Mouse (Mus musculus) forebrain, embryonic 11.5 days (tissue): Measurements from ENCODE around the gene Slc25a28. TPM values are rescaled to one million over a fixed set of nuclear protein-coding genes. Genes with fewer than 3 reads are reported as not detected.

Source experiments
- ATAC-seq: fragments of 200-750 bp; cut with Nextera tagmentation; replicated peaks from 2 replicates; pipeline ENCODE4 v1.8.0; 2017; ENCODE audit warnings: moderate TSS enrichment; ENCODE audit not compliant: low FRiP score
- DNase-seq: peaks from one replicate; pipeline ENCODE4 v3.0.0-alpha.2; 2017; ENCODE audit warnings: low spot score
- H3K27ac ChIP-seq: fragments of 300-500 bp; sonication (generic); 2 replicates; pipeline ENCODE4 v1.5.1; 2014; ENCODE audit warnings: low read depth, low read length
- H3K27me3 ChIP-seq: fragments of 300-500 bp; sonication (generic); 2 replicates; pipeline ENCODE4 v1.6.1; 2014; ENCODE audit warnings: mild to moderate bottlenecking, low read length, mixed read lengths; ENCODE audit not compliant: control insufficient read depth, insufficient read depth
- H3K36me3 ChIP-seq: fragments of 300-500 bp; sonication (generic); 2 replicates; pipeline ENCODE4 v1.6.1; 2014; ENCODE audit warnings: mild to moderate bottlenecking, low read length, moderate library complexity, mixed read lengths; ENCODE audit not compliant: control insufficient read depth, insufficient read depth
- H3K4me1 ChIP-seq: fragments of 300-500 bp; sonication (generic); replicated peaks from 2 replicates; pipeline ENCODE4 v1.6.1; 2014; ENCODE audit warnings: low read length, mixed read lengths; ENCODE audit not compliant: control insufficient read depth, insufficient read depth
- H3K4me2 ChIP-seq: fragments of 300-500 bp; sonication (generic); 2 replicates; pipeline ENCODE4 v1.6.1; 2014; ENCODE audit warnings: low read depth, mild to moderate bottlenecking, low read length, moderate library complexity, mixed read lengths; ENCODE audit not compliant: severe bottlenecking
- H3K4me3 ChIP-seq: fragments of 300-500 bp; sonication (generic); 2 replicates; pipeline ENCODE4 v1.5.1; 2014; ENCODE audit warnings: low read depth, low read length
- H3K9ac ChIP-seq: fragments of 300-500 bp; sonication (generic); 2 replicates; pipeline ENCODE4 v1.6.1; 2014; ENCODE audit warnings: low read length
- H3K9me3 ChIP-seq: fragments of 300-500 bp; sonication (generic); 2 replicates; pipeline ENCODE4 v1.6.1; 2016; ENCODE audit warnings: low read length, mixed read lengths; ENCODE audit not compliant: control insufficient read depth
- WGBS: fragments of 180-500 bp; shearing (Covaris S2); extraction: QIAGEN DNeasy Blood & Tissue Kit; methylation state at CpG from one replicate; pipeline ENCODE4 v1.1.7; 2014; 5-methylcytosine and 5-hydroxymethylcytosine counted together
- polyA plus RNA-seq: library from polyadenylated mRNA; unstranded; fragments of >200 nt; fragmentation: Nextera tagmentation; extraction: Ambion mirVana; gene quantifications from 2 replicates; pipeline ENCODE4 v1.2.1, GENCODE M21; 2014

The Slc25a28 gene
- polyA plus RNA-seq, 1 experiment from 2014 or later = 12.6 TPM

GRCm38 (mm10) chr19:43630466-43631251 lies 44.0 kb downstream of the Slc25a28 start:
- no peaks in the 10 kb centered on the region for H3K9me3 ChIP-seq
- H3K27ac ChIP-seq = no peak overlapping the region
- 35% methylated on average over 12 of the region's 12 CpGs for WGBS
- DNase-seq = peak; percentile 91
- H3K9ac ChIP-seq = no peak overlapping the region
- H3K4me3 ChIP-seq = no peak overlapping the region
- ATAC-seq = peak; percentile 65
- no peaks in the 10 kb centered on the region for H3K27me3 ChIP-seq
- peaks cover 4% of the 10 kb centered on the region; the same call in 1 of the 2 replicates for H3K4me1 ChIP-seq
- H3K36me3 ChIP-seq = no peaks in the 10 kb centered on the region
- no peak overlapping the region for H3K4me2 ChIP-seq

GRCm38 (mm10) chr19:43629088-43629487 lies 45.6 kb downstream of the Slc25a28 start:
- Histone ChIP-seq H3K27me3 (no peaks in the 10 kb centered on the region), H3K4me3 (no peak overlapping the region), H3K36me3 (no peaks in the 10 kb centered on the region), H3K9me3 (no peaks in the 10 kb centered on the region), H3K4me2 (no peak overlapping the region), H3K4me1 (peaks cover 4% of the 10 kb centered on the region; the same call in 1 of the 2 replicates), H3K9ac (no peak overlapping the region), H3K27ac (no peak overlapping the region)
- ATAC-seq (no peak), DNase-seq (no peak)
- WGBS = 58% methylated on average over 4 of the region's 4 CpGs

GRCm38 (mm10) chr19:43627345-43627744 lies 47.3 kb downstream of the Slc25a28 start:
- Histone ChIP-seq H3K4me1 (peaks cover 4% of the 10 kb centered on the region; the same call in 1 of the 2 replicates), H3K9ac (no peak overlapping the region), H3K4me2 (no peak overlapping the region), H3K36me3 (no peaks in the 10 kb centered on the region), H3K9me3 (no peaks in the 10 kb centered on the region), H3K27ac (no peak overlapping the region), H3K27me3 (peaks cover 9% of the 10 kb centered on the region; the same call in 1 of the 2 replicates), H3K4me3 (no peak overlapping the region)
- WGBS = 92% methylated on average over 3 of the region's 3 CpGs
- DNase-seq = no peak
- ATAC-seq = no peak

GRCm38 (mm10) chr19:43626160-43626559 lies 48.5 kb downstream of the Slc25a28 start:
- ATAC-seq (peak; percentile 67; the same call in 1 of the 2 replicates), DNase-seq (no peak)
- H3K9ac ChIP-seq = no peak overlapping the region
- WGBS = 40% methylated on average over 3 of the region's 3 CpGs
- H3K27ac ChIP-seq = no peak overlapping the region
- peaks cover 20% of the 10 kb centered on the region for H3K27me3 ChIP-seq
- H3K36me3 ChIP-seq = no peaks in the 10 kb centered on the region
- H3K4me1 ChIP-seq = peaks cover 4% of the 10 kb centered on the region; the same call in 1 of the 2 replicates
- no peaks in the 10 kb centered on the region for H3K9me3 ChIP-seq
- no peak overlapping the region for H3K4me3 ChIP-seq
- no peak overlapping the region for H3K4me2 ChIP-seq

- Histone ChIP-seq H3K36me3 (no peaks in the 10 kb centered on the region), H3K9me3 (no peaks in the 10 kb centered on the region), H3K4me3 (no peak overlapping the region), H3K27ac (no peak overlapping the region), H3K4me1 (peaks cover 6% of the 10 kb centered on the region; the same call in 1 of the 2 replicates), H3K4me2 (no peak overlapping the region), H3K27me3 (peaks cover 42% of the 10 kb centered on the region), H3K9ac (no peak overlapping the region)
- DNase-seq = peak; percentile 70
- 48% methylated on average over 4 of the region's 4 CpGs for WGBS
- ATAC-seq = no peak
Measured at GRCm38 (mm10) chr19:43623913-43624312, 50.8 kb downstream of the Slc25a28 start.

- Histone ChIP-seq H3K4me2 (no peak overlapping the region), H3K4me3 (no peak overlapping the region), H3K36me3 (no peaks in the 10 kb centered on the region), H3K27me3 (peaks cover 67% of the 10 kb centered on the region), H3K9me3 (no peaks in the 10 kb centered on the region), H3K27ac (no peak overlapping the region), H3K4me1 (peaks cover 13% of the 10 kb centered on the region), H3K9ac (no peak overlapping the region)
- 6% methylated on average over 18 of the region's 18 CpGs for WGBS
- ATAC-seq = no peak
- peak; percentile 52 for DNase-seq
Measured at GRCm38 (mm10) chr19:43619916-43620479, 54.7 kb downstream of the Slc25a28 start.

- no peak for ATAC-seq
- H3K27ac ChIP-seq = no peak overlapping the region
- 8% methylated on average over 5 of the region's 5 CpGs for WGBS
- H3K4me2 ChIP-seq = no peak overlapping the region
- peaks cover 16% of the 10 kb centered on the region for H3K4me1 ChIP-seq
- DNase-seq = peak; percentile 49
- H3K9ac ChIP-seq = no peak overlapping the region
- H3K4me3 ChIP-seq = no peak overlapping the region
- no peaks in the 10 kb centered on the region for H3K9me3 ChIP-seq
- H3K27me3 ChIP-seq = peaks cover 73% of the 10 kb centered on the region
- H3K36me3 ChIP-seq = no peaks in the 10 kb centered on the region
Measured at GRCm38 (mm10) chr19:43618505-43619030, 56.1 kb downstream of the Slc25a28 start.

- Histone ChIP-seq H3K4me3 (no peak overlapping the region), H3K27me3 (peaks cover 70% of the 10 kb centered on the region), H3K27ac (no peak overlapping the region), H3K36me3 (no peaks in the 10 kb centered on the region), H3K9ac (no peak overlapping the region), H3K4me1 (peaks cover 20% of the 10 kb centered on the region), H3K4me2 (no peak overlapping the region), H3K9me3 (no peaks in the 10 kb centered on the region)
- no peak for ATAC-seq
- DNase-seq = no peak
- 34% methylated on average over 10 of the region's 10 CpGs for WGBS
Measured at GRCm38 (mm10) chr19:43617761-43618349, 56.8 kb downstream of the Slc25a28 start.
